Mouse (Mus musculus) liver, embryonic 14.5 days (tissue): ENCODE measurements around the gene Fsd1. TPM values are rescaled to one million over a fixed set of nuclear protein-coding genes. Genes with fewer than 3 reads are reported as not detected.

Source experiments
- ATAC-seq: fragments of 200-750 bp; cut with Nextera tagmentation; 2 replicates; pipeline ENCODE4 v1.8.0; 2017; ENCODE audit warnings: moderate number of reproducible peaks, mild to moderate bottlenecking, moderate library complexity; ENCODE audit not compliant: insufficient read depth
- DNase-seq, 3 experiments: peaks; one replicate each; pipeline ENCODE4 v3.0.0-alpha.2; 2012 to 2013; ENCODE audit warnings: low read depth in 3 of 3, low spot score in 3 of 3
- H3K27ac ChIP-seq: fragments of 300-500 bp; sonication (generic); 2 replicates; pipeline ENCODE4 v1.5.1; 2014; ENCODE audit warnings: moderate library complexity, mild to moderate bottlenecking, control low read depth, inconsistent platforms
- H3K27me3 ChIP-seq: fragments of 300-500 bp; sonication (generic); 2 replicates; pipeline ENCODE4 v1.6.1; 2014; ENCODE audit warnings: mild to moderate bottlenecking, low read length, moderate library complexity; ENCODE audit not compliant: control insufficient read depth, insufficient read depth
- H3K36me3 ChIP-seq: fragments of 300-500 bp; sonication (generic); replicated peaks from 2 replicates; pipeline ENCODE4 v1.6.1; 2014; ENCODE audit warnings: low read depth; ENCODE audit not compliant: control insufficient read depth, insufficient read depth
- H3K4me1 ChIP-seq, 2 experiments: fragments of 200-500 bp in 1 of 2; fragments of 300-500 bp in 1 of 2; sonication (generic) in 1 of 2; replicated peaks; 2 replicates each; pipeline ENCODE4 v1.6.1; 2012 to 2014; ENCODE audit warnings: antibody characterized with exemption in 1 of 2, inconsistent platforms in 1 of 2, low read length in 1 of 2; ENCODE audit not compliant: control insufficient read depth in 2 of 2, insufficient read depth in 2 of 2
- H3K4me2 ChIP-seq: fragments of 300-500 bp; sonication (generic); 2 replicates; pipeline ENCODE4 v1.6.1; 2014; ENCODE audit warnings: low read depth, mild to moderate bottlenecking, control low read depth, moderate library complexity
- H3K4me3 ChIP-seq, 2 experiments: fragments of 200-500 bp in 1 of 2; fragments of 300-500 bp in 1 of 2; sonication (generic) in 1 of 2; 2 replicates each; pipeline ENCODE4 v1.5.1; 2012 to 2014; ENCODE audit warnings: low read depth in 2 of 2, low read length in 2 of 2, mild to moderate bottlenecking in 2 of 2, control low read depth in 1 of 2, inconsistent platforms in 1 of 2, moderate library complexity in 1 of 2; ENCODE audit not compliant: insufficient read depth in 1 of 2
- H3K9ac ChIP-seq: fragments of 300-500 bp; sonication (generic); replicated peaks from 2 replicates; pipeline ENCODE4 v1.6.1; 2014; ENCODE audit warnings: mild to moderate bottlenecking, control low read depth, moderate library complexity
- H3K9me3 ChIP-seq: fragments of 300-500 bp; sonication (generic); 2 replicates; pipeline ENCODE4 v1.6.1; 2016; ENCODE audit warnings: low read length, mixed read lengths; ENCODE audit not compliant: control insufficient read depth
- CTCF ChIP-seq: IDR thresholded peaks from 2 replicates; pipeline ENCODE4 v1.5.1; 2016; ENCODE audit warnings: antibody characterized with exemption, low read depth, control low read depth
- EP300 ChIP-seq: IDR thresholded peaks from 2 replicates; pipeline ENCODE4 v1.6.1; 2016; ENCODE audit warnings: antibody characterized with exemption, low read depth
- WGBS: fragments of 180-500 bp; shearing (Covaris S2); extraction: QIAGEN DNeasy Blood & Tissue Kit; methylation state at CpG from one replicate; pipeline ENCODE4 v1.1.7; 2014; ENCODE audit not compliant: insufficient replicate concordance; 5-methylcytosine and 5-hydroxymethylcytosine counted together
- polyA plus RNA-seq, 2 experiments: library from polyadenylated mRNA; depleted of rRNA in 1 of 2; stranded (reverse) in 1 of 2; unstranded in 1 of 2; fragments of >200 nt; fragmentation: Nextera tagmentation in 1 of 2; extraction: Ambion mirVana in 1 of 2; gene quantifications; 2 replicates each; pipeline versions ENCODE4 v1.2.1 to v1.2.3; 2012 to 2014

The Fsd1 gene
- polyA plus RNA-seq, 2 experiments = 0.19 to 0.30 TPM

DNA sequence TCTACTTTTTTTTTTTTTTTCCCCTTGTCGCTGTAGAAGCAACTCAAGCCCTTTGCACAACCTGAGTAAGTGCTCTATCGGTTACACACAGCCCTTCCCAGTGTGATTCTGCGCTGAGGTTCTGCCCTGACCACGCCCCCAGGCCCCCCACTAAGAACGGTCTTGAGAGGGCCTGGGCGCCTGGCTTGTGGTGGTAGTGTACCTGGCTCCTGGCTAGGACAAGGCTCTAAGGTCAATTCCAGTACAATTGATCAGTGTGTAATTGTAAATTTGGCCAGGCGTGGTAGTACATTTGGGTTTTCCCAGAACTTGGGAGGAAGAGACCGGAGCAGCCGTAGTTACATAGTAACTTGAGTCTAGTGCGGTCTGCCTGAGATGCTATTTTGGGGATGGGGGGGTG lies 20.6 kb downstream of the Fsd1 start:
- TF ChIP-seq EP300 = no peak
- no peak for TF ChIP-seq CTCF
- ATAC-seq (no peak), DNase-seq (no peak)
- H3K9me3 ChIP-seq = no peaks in the 10 kb centered on the region
- H3K27me3 ChIP-seq = no peaks in the 10 kb centered on the region
- no peak overlapping the region for H3K27ac ChIP-seq
- H3K4me2 ChIP-seq = no peak overlapping the region
- no peaks in the 10 kb centered on the region for H3K36me3 ChIP-seq
- H3K4me1 ChIP-seq = peaks cover 0 to 18% of the 10 kb centered on the region in 2 experiments; a peak in 3 of 4 replicates
- no peak overlapping the region for H3K4me3 ChIP-seq
- 62% methylated on average over 10 of the region's 10 CpGs for WGBS
- no peak overlapping the region for H3K9ac ChIP-seq

DNA sequence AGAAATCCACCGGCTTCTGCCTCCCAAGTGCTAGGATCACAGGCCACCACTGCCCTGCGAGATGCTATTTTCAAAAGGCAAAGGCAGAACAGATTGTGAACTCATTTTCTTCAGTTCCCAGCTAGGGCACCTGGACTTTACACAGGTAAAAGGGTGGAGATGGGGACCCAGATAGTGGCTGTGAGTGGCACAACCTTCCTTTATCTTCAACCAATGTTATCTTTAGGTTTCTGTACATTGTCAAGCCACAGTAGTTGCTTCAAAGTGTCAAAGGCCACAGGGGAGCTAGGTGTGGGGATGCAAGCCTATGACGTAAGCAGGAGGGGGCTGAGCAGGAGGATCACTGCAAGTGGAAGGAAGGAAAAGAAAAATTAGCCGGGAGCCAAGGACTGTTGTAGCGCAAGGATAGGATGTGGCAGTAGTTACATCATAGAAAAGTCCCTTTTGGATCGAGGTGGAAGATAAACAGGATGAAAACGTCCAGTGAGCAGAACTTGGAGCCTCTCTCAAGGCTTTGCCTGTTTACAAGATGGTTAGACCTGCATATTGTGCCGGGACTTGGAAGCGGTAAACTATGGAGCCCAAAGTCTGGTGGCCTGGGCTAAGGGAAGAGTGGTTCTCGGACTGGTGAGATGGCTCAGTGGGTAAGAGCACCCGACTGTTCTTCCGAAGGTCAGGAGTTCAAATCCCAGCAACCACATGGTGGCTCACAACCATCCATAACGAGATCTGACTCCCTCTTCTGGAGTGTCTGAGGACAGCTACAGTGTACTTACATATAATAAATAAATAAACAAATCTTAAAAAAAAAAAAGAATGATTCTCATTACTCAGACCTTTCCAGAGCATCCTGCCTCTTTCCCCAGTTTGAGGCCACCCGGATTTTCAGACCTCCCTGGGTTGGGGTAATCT lies 21.4 kb downstream of the Fsd1 start:
- no peak overlapping the region for H3K4me3 ChIP-seq
- 41% methylated on average over 13 of the region's 14 CpGs for WGBS
- no peaks in the 10 kb centered on the region for H3K27me3 ChIP-seq
- peak overlapping the region; percentile 95; the same call in 1 of the 2 replicates for H3K4me2 ChIP-seq
- ATAC-seq = peak; percentile 5; the same call in 1 of the 2 replicates
- TF ChIP-seq EP300 = no peak
- TF ChIP-seq CTCF = no peak
- H3K9ac ChIP-seq = no peak overlapping the region
- H3K9me3 ChIP-seq = no peaks in the 10 kb centered on the region
- peaks cover 0 to 18% of the 10 kb centered on the region in 2 experiments; a peak in 3 of 4 replicates for H3K4me1 ChIP-seq
- no peak overlapping the region for H3K27ac ChIP-seq
- no peak for DNase-seq
- no peaks in the 10 kb centered on the region for H3K36me3 ChIP-seq

DNA sequence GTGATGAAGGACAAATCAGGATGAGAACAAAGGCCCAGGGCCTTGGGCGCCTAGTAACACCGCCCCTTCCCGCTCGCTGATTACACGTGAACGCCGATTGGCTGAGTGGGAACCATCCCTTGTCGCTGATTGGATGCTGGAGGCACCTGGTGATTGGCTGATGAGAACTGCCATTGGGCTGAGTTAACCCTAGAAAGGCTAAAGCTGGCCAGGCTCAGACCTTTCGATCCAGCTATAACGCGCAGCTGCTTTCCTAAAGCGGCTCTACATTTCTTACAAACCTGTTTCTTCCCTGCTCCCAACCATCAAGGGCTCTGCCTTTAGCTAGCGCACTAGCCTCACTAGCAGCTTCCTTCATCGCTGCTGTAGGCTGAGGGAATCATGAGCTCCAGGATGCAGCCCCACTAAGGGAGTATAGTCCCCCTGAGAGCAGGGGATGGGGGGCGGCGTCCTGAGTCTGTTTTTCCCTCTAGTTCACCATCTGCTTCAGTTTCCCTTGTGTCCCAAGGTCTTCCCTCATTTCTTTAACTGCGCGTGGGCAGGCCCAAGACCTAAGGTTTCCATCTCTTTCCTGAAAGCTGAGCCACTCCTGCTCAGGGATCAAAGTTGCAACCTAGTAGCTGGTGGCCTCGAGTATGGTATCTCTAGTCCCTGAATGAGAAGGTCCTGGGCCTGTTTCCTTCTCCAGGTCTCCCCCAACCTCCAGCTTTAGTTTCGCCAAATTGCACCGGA lies 22.2 kb downstream of the Fsd1 start:
- no peak for TF ChIP-seq CTCF
- no peak for TF ChIP-seq EP300
- under 1% methylated on average over 21 of the region's 21 CpGs for WGBS
- H3K27me3 ChIP-seq = no peaks in the 10 kb centered on the region
- peak overlapping the region; percentile 59 for H3K27ac ChIP-seq
- H3K4me1 ChIP-seq = peaks cover 0 to 18% of the 10 kb centered on the region in 2 experiments; a peak in 3 of 4 replicates
- H3K4me3 ChIP-seq = peak overlapping the region; percentile 62 to 77
- no peaks in the 10 kb centered on the region for H3K9me3 ChIP-seq
- peak overlapping the region; percentile 95 for H3K4me2 ChIP-seq
- ATAC-seq = peak; percentile 83
- H3K36me3 ChIP-seq = no peaks in the 10 kb centered on the region
- peak; percentile 89 to 91 (median 90) for DNase-seq
- H3K9ac ChIP-seq = peak overlapping the region; percentile 55

DNA sequence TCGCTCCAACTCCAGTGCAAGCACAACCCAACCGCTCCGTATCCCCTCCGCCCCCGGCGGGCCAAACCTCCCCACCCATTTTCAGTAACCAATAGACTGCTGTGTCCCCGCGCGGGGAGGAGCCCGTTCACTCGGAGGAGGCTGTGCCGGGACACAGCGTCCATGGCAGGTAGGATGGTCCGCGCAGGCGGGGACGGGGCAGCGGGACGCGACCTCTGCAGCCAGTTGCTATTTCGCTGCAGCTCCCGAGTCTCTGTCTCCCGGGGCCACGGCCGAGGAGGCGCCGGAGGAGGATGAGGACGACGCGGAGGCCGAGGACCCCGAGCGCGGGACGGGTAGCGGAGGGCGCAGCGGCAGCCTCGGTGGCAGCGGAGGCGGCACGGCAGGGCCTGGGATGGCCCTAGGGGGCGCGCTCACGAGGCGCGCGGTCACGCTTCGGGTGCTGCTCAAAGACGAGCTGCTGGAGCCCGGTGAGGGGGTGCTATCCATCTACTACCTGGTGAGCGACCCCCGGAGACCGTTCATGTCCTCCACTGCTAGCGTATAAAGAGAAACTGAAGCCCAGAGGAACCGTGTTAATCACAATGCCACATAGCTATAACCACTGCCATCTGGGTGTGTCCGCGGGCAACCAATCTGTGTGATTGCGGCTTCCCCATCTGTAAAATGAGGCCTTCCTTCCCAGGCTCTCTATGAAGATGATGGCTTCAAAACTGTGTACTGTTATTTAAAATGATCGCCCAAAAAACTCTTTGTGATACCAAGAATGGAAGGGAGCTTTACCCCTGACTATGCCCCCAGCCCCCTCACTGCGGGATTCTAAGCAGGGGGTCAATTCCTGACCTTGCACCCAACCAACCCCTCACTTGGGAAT lies 23.0 kb downstream of the Fsd1 start:
- peak overlapping the region; percentile 95 for H3K4me2 ChIP-seq
- peak; percentile 55 for TF ChIP-seq CTCF
- TF ChIP-seq EP300 = no peak
- WGBS = under 1% methylated on average over 62 of the region's 62 CpGs
- H3K27ac ChIP-seq = no peak overlapping the region
- H3K4me3 ChIP-seq = peak overlapping the region; percentile 62 to 77
- H3K4me1 ChIP-seq = peaks cover 0 to 18% of the 10 kb centered on the region in 2 experiments; a peak in 3 of 4 replicates
- no peaks in the 10 kb centered on the region for H3K27me3 ChIP-seq
- DNase-seq (peak; percentile 79 to 84 (median 80)), ATAC-seq (peak; percentile 87)
- H3K36me3 ChIP-seq = no peaks in the 10 kb centered on the region
- peak overlapping the region; percentile 21; the same call in 1 of the 2 replicates for H3K9ac ChIP-seq
- no peaks in the 10 kb centered on the region for H3K9me3 ChIP-seq
